25 mouse cellular contexts compared by ENCODE assay signal in the genomic region with DNA sequence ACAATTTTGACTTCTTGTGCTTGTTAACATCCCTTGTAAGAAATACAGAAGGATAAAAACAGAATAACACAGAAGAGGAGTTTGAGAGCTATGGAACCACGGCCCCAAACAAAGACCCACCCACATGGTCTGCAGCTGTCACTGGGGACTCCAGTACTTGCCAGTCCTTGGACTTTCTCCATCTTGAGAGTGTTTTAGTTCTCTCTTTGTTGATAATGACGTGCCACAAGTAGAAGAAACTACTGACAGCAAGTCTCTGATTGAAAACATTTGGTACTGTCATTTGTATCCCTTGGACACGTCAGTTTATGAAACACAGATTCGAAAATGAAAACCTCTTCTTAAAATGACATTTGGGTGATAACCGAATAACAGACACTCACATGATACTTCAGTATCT.
"Had no signal": no experiment of that assay in that cellular context is flagged by ENCODE, and none has a peak within 500 bp of the region (broad histone marks: within the 10 kb centered on the region; RNA-seq: fewer than 3 reads in every experiment).

No protein-coding gene starts in this region.

- H3K27me3 ChIP-seq: heart, embryonic 13.5 days; heart, embryonic 15.5 days; hindbrain, embryonic 12.5 days; intestine, embryonic 15.5 days; limb, embryonic 12.5 days had no signal

- H3K9me3 ChIP-seq: heart, embryonic 13.5 days; heart, embryonic 15.5 days; hindbrain, embryonic 10.5 days; hindbrain, embryonic 12.5 days; intestine, embryonic 15.5 days; limb, embryonic 10.5 days; limb, embryonic 12.5 days had no signal

- H3K36me3 ChIP-seq: heart, embryonic 13.5 days; heart, embryonic 15.5 days; hindbrain, embryonic 10.5 days; hindbrain, embryonic 12.5 days; intestine, embryonic 15.5 days; limb, embryonic 10.5 days; limb, embryonic 12.5 days had no signal

- ATAC-seq: forebrain, embryonic 16.5 days; hindbrain, embryonic 16.5 days; inflammation-experienced regulatory T-cells, adult 6 months; intestine, embryonic 15.5 days; intestine, postnatal 0 days had no signal

- H3K4me2 ChIP-seq: heart, embryonic 11.5 days; heart, embryonic 13.5 days; heart, embryonic 15.5 days; hindbrain, embryonic 12.5 days; hindbrain, embryonic 14.5 days; intestine, embryonic 15.5 days; limb, embryonic 12.5 days had no signal

- H3K4me3 ChIP-seq: gastrocnemius, adult 2 months; heart, embryonic 13.5 days; heart, embryonic 15.5 days; hindbrain, embryonic 10.5 days; hindbrain, embryonic 12.5 days; intestine, embryonic 15.5 days; layer of hippocampus, adult 2 months; left cerebral cortex, adult 2 months; limb, embryonic 10.5 days; limb, embryonic 12.5 days had no signal

- H3K4me1 ChIP-seq: heart, embryonic 13.5 days; heart, embryonic 15.5 days; hindbrain, embryonic 10.5 days; hindbrain, embryonic 12.5 days; intestine, embryonic 15.5 days had no signal

- DNase-seq: gastrocnemius, adult 2 months; gastrocnemius, postnatal 10 days; gastrocnemius, postnatal 25 days; heart, adult 18-20 months; heart, postnatal 4 days; kidney, adult 18-20 months; kidney, adult 8-10 months; kidney, postnatal 10 days; kidney, postnatal 25 days; kidney, postnatal 4 days had no signal

- H3K27ac ChIP-seq: gastrocnemius, adult 2 months; heart, embryonic 13.5 days; heart, embryonic 15.5 days; hindbrain, embryonic 10.5 days; hindbrain, embryonic 12.5 days; hindbrain, embryonic 14.5 days; intestine, embryonic 15.5 days; layer of hippocampus, adult 2 months; left cerebral cortex, adult 2 months; limb, embryonic 10.5 days; limb, embryonic 12.5 days had no signal

- H3K9ac ChIP-seq: heart, embryonic 13.5 days; heart, embryonic 15.5 days; hindbrain, embryonic 12.5 days; hindbrain, embryonic 14.5 days; intestine, embryonic 15.5 days; limb, embryonic 12.5 days had no signal
